In genomic region chr6:127901669-127902068, GRCm38 (mm10) we compare ENCODE assay signal across 17 mouse cellular contexts. TPM values are rescaled to one million over a fixed set of nuclear protein-coding genes. Genes with fewer than 3 reads are reported as not detected.
DNase-seq lines count a peak whose midpoint lies in the region; ATAC-seq and TF ChIP-seq lines count a peak whose summit lies in the region.
"Had no signal": no experiment of that assay in that cellular context is flagged by ENCODE, and none has a peak within 500 bp of the region (broad histone marks: within the 10 kb centered on the region; RNA-seq: fewer than 3 reads in every experiment).

No protein-coding gene starts in this region.

- 78% methylated on average over 5 of the region's 5 CpGs for WGBS in forebrain, embryonic 16.5 days
- WGBS in forebrain, postnatal 0 days = 76% methylated on average over 5 of the region's 5 CpGs

- ATAC-seq in forebrain, embryonic 16.5 days = 0 out of 2 replicates have a peak, but pooled peaks have one; percentile 50
- no peak for ATAC-seq in forebrain, postnatal 0 days
- ATAC-seq: intestine, embryonic 15.5 days had no signal

- H3K27me3 ChIP-seq in forebrain, embryonic 16.5 days (replicated peaks; ENCODE audit: control insufficient read depth, insufficient read depth, low read length) = no peaks in the 10 kb centered on the region
- H3K27me3 ChIP-seq in forebrain, postnatal 0 days (ENCODE audit: insufficient read depth, low read length) = no peaks in the 10 kb centered on the region
- H3K27me3 ChIP-seq: heart, embryonic 15.5 days; intestine, embryonic 15.5 days; limb, embryonic 15.5 days; lung, embryonic 15.5 days had no signal

- H3K9ac ChIP-seq in forebrain, embryonic 16.5 days (replicated peaks; ENCODE audit: low read depth, low read length) = no peak overlapping the region
- no peak overlapping the region for H3K9ac ChIP-seq in forebrain, postnatal 0 days
- H3K9ac ChIP-seq: heart, embryonic 15.5 days; intestine, embryonic 15.5 days; limb, embryonic 15.5 days; lung, embryonic 15.5 days had no signal

- intact Hi-C loops in left cerebral cortex, postnatal 4 days (cut with DNase I) = no loop called here

- H3K9me3 ChIP-seq in forebrain, embryonic 16.5 days (ENCODE audit: control insufficient read depth, low read length) = no peaks in the 10 kb centered on the region; the same call in 1 of the 2 replicates
- H3K9me3 ChIP-seq in forebrain, postnatal 0 days (ENCODE audit: low read length) = 0 out of 2 replicates have a peak, but pooled peaks cover 3% of the 10 kb centered on the region
- H3K9me3 ChIP-seq: heart, embryonic 15.5 days; intestine, embryonic 15.5 days; limb, embryonic 15.5 days; lung, embryonic 15.5 days had no signal

- no peaks in the 10 kb centered on the region for H3K36me3 ChIP-seq in forebrain, embryonic 16.5 days (ENCODE audit: control insufficient read depth, insufficient read depth)
- no peaks in the 10 kb centered on the region for H3K36me3 ChIP-seq in forebrain, postnatal 0 days (ENCODE audit: insufficient read depth)
- H3K36me3 ChIP-seq: heart, embryonic 15.5 days; intestine, embryonic 15.5 days; limb, embryonic 15.5 days; lung, embryonic 15.5 days had no signal

- no peak overlapping the region for H3K4me3 ChIP-seq in forebrain, embryonic 16.5 days (replicated peaks; ENCODE audit: low read length)
- H3K4me3 ChIP-seq in forebrain, postnatal 0 days (ENCODE audit: low read depth, low read length) = no peak overlapping the region
- H3K4me3 ChIP-seq: heart, embryonic 15.5 days; intestine, embryonic 15.5 days; limb, embryonic 15.5 days; lung, embryonic 15.5 days had no signal

- TF ChIP-seq CTCF in forebrain, postnatal 0 days (IDR thresholded peaks at IDR 0.05; ENCODE audit: low read depth) = no peak

- no peak overlapping the region for H3K4me2 ChIP-seq in forebrain, embryonic 16.5 days (ENCODE audit: low read length)
- H3K4me2 ChIP-seq in forebrain, postnatal 0 days (ENCODE audit: low read depth) = no peak overlapping the region
- H3K4me2 ChIP-seq: heart, embryonic 15.5 days; intestine, embryonic 15.5 days; limb, embryonic 15.5 days; lung, embryonic 15.5 days had no signal

- peaks cover 3% of the 10 kb centered on the region; the same call in 1 of the 2 replicates for H3K4me1 ChIP-seq in forebrain, embryonic 16.5 days (replicated peaks; ENCODE audit: control insufficient read depth, insufficient read depth, low read length)
- H3K4me1 ChIP-seq in forebrain, postnatal 0 days (ENCODE audit: insufficient read depth) = no peaks in the 10 kb centered on the region
- H3K4me1 ChIP-seq: intestine, embryonic 15.5 days; limb, embryonic 15.5 days had no signal

- DNase-seq in forebrain, postnatal 0 days = no peak
- DNase-seq in left cerebral cortex, postnatal 4 days = peak; percentile 82
- DNase-seq in left cerebral cortex, adult 18-20 months (ENCODE audit: low spot score in 2 of 2) = no peak
- peak; percentile 54 to 58 for DNase-seq in heart, adult 9 months (ENCODE audit: low spot score in 2 of 2)
- DNase-seq in kidney, postnatal 10 days = peak; percentile 78
- no peak for DNase-seq in thymus, postnatal 14 days
- no peak for DNase-seq in left cerebral cortex, adult 8-10 months (ENCODE audit: low spot score in 2 of 2)
- DNase-seq: adrenal gland, postnatal 25 days; B cell, adult 2 months; cerebellum, adult 11 months; right cerebral cortex, adult 18-20 months had no signal

- no peak overlapping the region for H3K27ac ChIP-seq in forebrain, embryonic 16.5 days (ENCODE audit: low read length)
- no peak overlapping the region for H3K27ac ChIP-seq in forebrain, postnatal 0 days (ENCODE audit: low read depth, low read length)
- H3K27ac ChIP-seq: heart, embryonic 15.5 days; intestine, embryonic 15.5 days; limb, embryonic 15.5 days; lung, embryonic 15.5 days had no signal

RNA-seq across cellular contexts. Expression of gene Tspan11, which starts 14.3 kb away (rescaled TPM):
- polyA plus RNA-seq in forebrain, embryonic 16.5 days (2015; fragmentation: Nextera tagmentation; extraction: Ambion mirVana) = 9.6 and 12.5 TPM in 2 replicates
- 5.9 and 6.4 TPM in 2 replicates for total RNA-seq in forebrain, postnatal 0 days (2014; rRNA removed)
- polyA plus RNA-seq in forebrain, postnatal 0 days (2015; fragmentation: Nextera tagmentation; extraction: Ambion mirVana) = 6.8 and 7.6 TPM in 2 replicates
- total RNA-seq in left cerebral cortex, postnatal 4 days (2021) = 10 to 100 TPM in 1 of 2 experiments, 1 to 10 TPM in 1; 6.6 to 10.2 TPM
- 1 to 10 TPM; 4.6 to 6.3 TPM for total RNA-seq in left cerebral cortex, adult 18-20 months (2021)
- 1 to 10 TPM; 3.9 to 5.4 (median 4.6) TPM for total RNA-seq in left cerebral cortex, adult 8-10 months (2022)
- total RNA-seq: neutrophil, adult 5-6 weeks had no signal

Comparison
In these comparisons a context has a peak if more than half of its experiments do, and no peak if none do; other contexts are left out.
1. DNase-seq: peak in left cerebral cortex, postnatal 4 days (single experiment), heart, adult 9 months (2 of 2) and kidney, postnatal 10 days (single experiment); none in forebrain, postnatal 0 days (single experiment), left cerebral cortex, adult 18-20 months (0 of 2), thymus, postnatal 14 days (single experiment) and left cerebral cortex, adult 8-10 months (0 of 2).